9 mouse cellular contexts compared by ENCODE assay signal in the genomic region with DNA sequence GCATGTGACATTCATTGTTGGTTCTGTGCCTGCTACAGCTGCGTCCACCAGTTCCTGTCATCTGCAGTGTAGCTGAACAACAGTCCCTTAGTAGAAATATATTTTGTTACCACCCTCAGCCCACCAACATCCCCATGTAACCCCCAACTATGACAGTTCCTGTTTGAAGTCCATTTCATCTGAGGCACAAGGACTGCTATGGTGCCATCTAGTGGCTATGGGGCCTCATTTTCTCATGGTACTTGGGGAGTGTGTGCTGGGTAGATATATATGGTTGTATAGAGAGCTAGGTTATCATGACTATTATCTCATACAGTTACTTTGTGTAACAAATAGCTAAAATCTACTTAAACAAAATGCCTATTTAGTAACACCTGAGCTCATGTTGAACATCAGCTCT. TPM values are rescaled to one million over a fixed set of nuclear protein-coding genes. Genes with fewer than 3 reads are reported as not detected.
A peak's percentile ranks its signal among the peaks of the same experiment; 100 is the strongest.
DNase-seq lines count a peak whose midpoint lies in the region; ATAC-seq and TF ChIP-seq lines count a peak whose summit lies in the region.
"Had no signal": no experiment of that assay in that cellular context is flagged by ENCODE, and none has a peak within 500 bp of the region (broad histone marks: within the 10 kb centered on the region; RNA-seq: fewer than 3 reads in every experiment).

No protein-coding gene starts in this region.

- H3K4me1 ChIP-seq in heart, adult 2 months (ENCODE audit: control insufficient read depth, insufficient read depth, low read length) = no peaks in the 10 kb centered on the region
- no peaks in the 10 kb centered on the region for H3K4me1 ChIP-seq in intestine, embryonic 15.5 days (replicated peaks)

- intact Hi-C loops in heart, adult 2 months (cut with DNase I) = loop anchor here (2.0 to 5.0 kb wide), 2 partner anchors 103 to 432 kb away; no protein-coding TSS in a partner anchor

- TF ChIP-seq POLR2A in heart, adult 2 months (IDR thresholded peaks at IDR 0.05; ENCODE audit: insufficient read depth, low read depth, low read length) = no peak

- whole genome bisulfite sequencing in heart, adult 2 months = 52% methylated on average over 1 of the region's 1 CpGs
- WGBS in intestine, embryonic 15.5 days = 56% methylated on average over 1 of the region's 1 CpGs

- H3K9ac ChIP-seq in heart, adult 2 months (ENCODE audit: low read depth, low read length) = no peak overlapping the region
- H3K9ac ChIP-seq in intestine, embryonic 15.5 days = no peak overlapping the region

- no peak for TF ChIP-seq EP300 in heart, adult 2 months (IDR thresholded peaks at IDR 0.05; ENCODE audit: insufficient read depth, low read depth, low read length)

- H3K9me3 ChIP-seq in intestine, embryonic 15.5 days = no peaks in the 10 kb centered on the region

- DNase-seq in heart, adult 2 months = peak in 1 of 2 experiments; percentile 20
- no peak for DNase-seq in heart, adult 9 months (ENCODE audit: low spot score in 2 of 2)
- peak; percentile 26 to 28 for DNase-seq in urinary bladder, postnatal 36 days (ENCODE audit: low spot score in 2 of 2)
- DNase-seq in urinary bladder, postnatal 10 days (ENCODE audit: low spot score) = no peak
- DNase-seq in cerebellum, postnatal 10 days = peak; percentile 77 to 79
- peak; percentile 36 for DNase-seq in lung, postnatal 25 days (ENCODE audit: low spot score)
- peak; percentile 69 for DNase-seq in thymus, postnatal 0 days (ENCODE audit: low spot score)

- H3K4me3 ChIP-seq in heart, adult 2 months = no peak overlapping the region
- no peak overlapping the region for H3K4me3 ChIP-seq in intestine, embryonic 15.5 days (replicated peaks)

- TF ChIP-seq CTCF in heart, adult 2 months (IDR thresholded peaks at IDR 0.05) = peak; percentile 81

- ATAC-seq in intestine, embryonic 15.5 days = peak; percentile 51; the same call in 1 of the 2 replicates

- H3K27ac ChIP-seq in heart, adult 2 months = no peak overlapping the region
- H3K27ac ChIP-seq in intestine, embryonic 15.5 days = no peak overlapping the region

- no peaks in the 10 kb centered on the region for H3K27me3 ChIP-seq in heart, adult 2 months (ENCODE audit: control insufficient read depth, insufficient read depth, low read length)
- no peaks in the 10 kb centered on the region for H3K27me3 ChIP-seq in intestine, embryonic 15.5 days (replicated peaks)

- no peaks in the 10 kb centered on the region for H3K36me3 ChIP-seq in heart, adult 2 months (ENCODE audit: control insufficient read depth, insufficient read depth, low read length)
- no peaks in the 10 kb centered on the region for H3K36me3 ChIP-seq in intestine, embryonic 15.5 days

- H3K79me2 ChIP-seq in heart, adult 2 months (replicated peaks; ENCODE audit: control insufficient read depth, insufficient read depth, low read length) = no peaks in the 10 kb centered on the region

- H3K4me2 ChIP-seq in intestine, embryonic 15.5 days (replicated peaks) = no peak overlapping the region

RNA-seq across cellular contexts. Expression of a gene that starts 39.5 kb away (rescaled TPM):
- not detected for total RNA-seq in heart, adult 2 months (2021)
- not detected in 2 replicates for polyA plus RNA-seq in heart, adult 2 months (2012; rRNA removed)
- polyA plus RNA-seq in intestine, embryonic 15.5 days (2015; fragmentation: Nextera tagmentation; extraction: Ambion mirVana) = 0.20 and 0.33 TPM in 2 replicates
- polyA plus RNA-seq in thymus, postnatal 0 days (2015; fragmentation: Nextera tagmentation; extraction: Ambion mirVana) = 0.18 TPM in 1 of 2 replicates, not detected in the other
- total RNA-seq: left cerebral cortex, postnatal 10 days had no signal

RNA-seq across cellular contexts. Expression of a gene that starts 40.2 kb away (rescaled TPM):
- not detected for total RNA-seq in heart, adult 2 months (2021)
- not detected in 2 replicates for polyA plus RNA-seq in heart, adult 2 months (2012; rRNA removed)
- not detected in 2 replicates for polyA plus RNA-seq in intestine, embryonic 15.5 days (2015; fragmentation: Nextera tagmentation; extraction: Ambion mirVana)
- 0.57 TPM in 2 replicates for polyA plus RNA-seq in thymus, postnatal 0 days (2015; fragmentation: Nextera tagmentation; extraction: Ambion mirVana)
- total RNA-seq: left cerebral cortex, postnatal 10 days had no signal

Comparison
In these comparisons a context has a peak if more than half of its experiments do, and no peak if none do; other contexts are left out.
1. DNase-seq: peak in urinary bladder, postnatal 36 days (2 of 2), cerebellum, postnatal 10 days (2 of 2), lung, postnatal 25 days (single experiment) and thymus, postnatal 0 days (single experiment); none in heart, adult 9 months (0 of 2) and urinary bladder, postnatal 10 days (single experiment).